In genomic region chr10:80958979-80959637, GRCm38 (mm10) we compare ENCODE assay signal across 16 mouse cellular contexts. TPM values are rescaled to one million over a fixed set of nuclear protein-coding genes. Genes with fewer than 3 reads are reported as not detected.
"Had no signal": no experiment of that assay in that cellular context is flagged by ENCODE, and none has a peak within 500 bp of the region (broad histone marks: within the 10 kb centered on the region; RNA-seq: fewer than 3 reads in every experiment).

No protein-coding gene starts in this region.

- H3K4me2 ChIP-seq: neural tube, embryonic 15.5 days; stomach, embryonic 15.5 days had no signal

- H3K27me3 ChIP-seq: stomach, embryonic 15.5 days had no signal

- H3K36me3 ChIP-seq: neural tube, embryonic 15.5 days; stomach, embryonic 15.5 days had no signal

- H3K4me3 ChIP-seq: neural tube, embryonic 15.5 days; stomach, embryonic 15.5 days had no signal

- H3K9ac ChIP-seq: neural tube, embryonic 15.5 days; stomach, embryonic 15.5 days had no signal

- H3K9me3 ChIP-seq: neural tube, embryonic 15.5 days; stomach, embryonic 15.5 days had no signal

- DNase-seq: retina, postnatal 1 day; right cerebral cortex, adult 18-20 months; right cerebral cortex, postnatal 14 days; right cerebral cortex, postnatal 25 days; right cerebral cortex, postnatal 4 days; spleen, adult 18-20 months; thymus, adult 18-20 months; thymus, adult 2 months; thymus, postnatal 14 days; thymus, postnatal 25 days; thymus, postnatal 36 days; thymus, postnatal 4 days had no signal

- H3K27ac ChIP-seq: neural tube, embryonic 15.5 days; stomach, embryonic 15.5 days; stomach, postnatal 0 days had no signal

RNA-seq across cellular contexts. Expression of gene Gng7, which starts 55.6 kb away (rescaled TPM):
- total RNA-seq: neutrophil, adult 5-6 weeks had no signal
